Mouse (Mus musculus) CH12.LX (cell line): ENCODE results near the gene Clint1. TPM values are rescaled to one million over a fixed set of nuclear protein-coding genes. Genes with fewer than 3 reads are reported as not detected.

Experiments
- DNase-seq: peaks from one replicate; pipeline ENCODE4 v3.0.0-alpha.2; 2013; ENCODE audit errors: extremely low read depth
- H3K27ac ChIP-seq: 2 replicates; pipeline ENCODE4 v1.5.1; 2012; ENCODE audit warnings: low read depth, mild to moderate bottlenecking, control low read depth, moderate library complexity; ENCODE audit not compliant: insufficient read depth
- H3K27me3 ChIP-seq: replicated peaks from 2 replicates; pipeline ENCODE3; 2012; ENCODE audit warnings: inconsistent platforms
- H3K36me3 ChIP-seq, 2 experiments: replicated peaks in 1 of 2; 2 replicates each; pipeline versions ENCODE3 to v1.6.1; 2012; ENCODE audit warnings: inconsistent platforms in 1 of 2, low read length in 1 of 2, mild to moderate bottlenecking in 1 of 2, mixed read lengths in 1 of 2, moderate library complexity in 1 of 2; ENCODE audit not compliant: control insufficient read depth in 1 of 2, insufficient read depth in 1 of 2
- H3K4me1 ChIP-seq, 2 experiments: 2 replicates each; pipeline ENCODE4 v1.6.1; 2012; ENCODE audit warnings: inconsistent platforms in 1 of 2, moderate library complexity in 1 of 2; ENCODE audit not compliant: insufficient read depth in 2 of 2, control insufficient read depth in 1 of 2
- H3K4me2 ChIP-seq: 2 replicates; pipeline ENCODE4 v1.6.1; 2012; ENCODE audit warnings: low read depth, mild to moderate bottlenecking, control low read depth; ENCODE audit not compliant: poor library complexity, insufficient read depth, severe bottlenecking
- H3K4me3 ChIP-seq, 3 experiments: fragments of 150-350 bp in 1 of 3; sonication (generic) in 1 of 3; replicated peaks in 1 of 3; 2 replicates each; pipeline versions ENCODE3 to v1.5.1; 2011 to 2012; ENCODE audit warnings: low read depth in 2 of 3, low read length in 2 of 3, mild to moderate bottlenecking in 2 of 3, moderate library complexity in 2 of 3, control low read depth in 1 of 3, improper control_type of control experiment in 1 of 3, inconsistent platforms in 1 of 3, mixed read lengths in 1 of 3; ENCODE audit not compliant: poor library complexity in 1 of 3
- H3K79me2 ChIP-seq: replicated peaks from 2 replicates; pipeline ENCODE4 v1.6.1; 2012; ENCODE audit warnings: mild to moderate bottlenecking, moderate library complexity; ENCODE audit not compliant: control insufficient read depth, poor library complexity, insufficient read depth, severe bottlenecking; ENCODE audit errors: extremely low read depth
- H3K9ac ChIP-seq: 2 replicates; pipeline ENCODE4 v1.6.1; 2012; ENCODE audit warnings: low read depth, mild to moderate bottlenecking, control low read depth, moderate library complexity; ENCODE audit not compliant: insufficient read depth
- H3K9me3 ChIP-seq: replicated peaks from 2 replicates; pipeline ENCODE3; 2012; ENCODE audit warnings: low read length, inconsistent platforms, mixed read lengths
- CHD1 ChIP-seq: IDR thresholded peaks from 2 replicates; pipeline ENCODE4 v1.6.1; 2012; ENCODE audit warnings: low read depth, low read length, improper control_type of control experiment, inconsistent platforms
- GABPA ChIP-seq: IDR thresholded peaks from 2 replicates; pipeline ENCODE4 v1.6.1; 2012; ENCODE audit warnings: low read depth, low read length, improper control_type of control experiment, inconsistent platforms; ENCODE audit not compliant: insufficient replicate concordance
- JUN ChIP-seq: IDR thresholded peaks from 2 replicates; pipeline ENCODE4 v1.6.1; 2011; ENCODE audit warnings: low read depth, mild to moderate bottlenecking, low read length, improper control_type of control experiment, moderate library complexity; ENCODE audit not compliant: insufficient read depth
- MAX ChIP-seq: IDR thresholded peaks from 2 replicates; pipeline ENCODE4 v1.6.1; 2011; ENCODE audit warnings: low read length, improper control_type of control experiment
- MEF2A ChIP-seq: IDR thresholded peaks from 2 replicates; pipeline ENCODE4 v1.6.1; 2014; ENCODE audit warnings: low read depth, mild to moderate bottlenecking, inconsistent platforms, low read length, improper control_type of control experiment, borderline replicate concordance
- MXI1 ChIP-seq: IDR thresholded peaks from 2 replicates; pipeline ENCODE4 v1.6.1; 2011; ENCODE audit warnings: mild to moderate bottlenecking, low read depth, low read length, improper control_type of control experiment
- NELFE ChIP-seq: IDR thresholded peaks from 2 replicates; pipeline ENCODE4 v1.6.1; 2011; ENCODE audit warnings: low read depth, low read length, improper control_type of control experiment
- NRF1 ChIP-seq: IDR thresholded peaks from 2 replicates; pipeline ENCODE4 v1.6.1; 2014; ENCODE audit warnings: low read depth, mild to moderate bottlenecking, inconsistent platforms, low read length, improper control_type of control experiment, moderate library complexity
- POLR2AphosphoS2 ChIP-seq: IDR thresholded peaks from 2 replicates; pipeline ENCODE4 v1.6.1; 2011; ENCODE audit warnings: low read depth, low read length, improper control_type of control experiment
- SIN3A ChIP-seq: IDR thresholded peaks from 2 replicates; pipeline ENCODE4 v1.6.1; 2012; ENCODE audit warnings: low read length, improper control_type of control experiment, inconsistent platforms
- TCF12 ChIP-seq: IDR thresholded peaks from 2 replicates; pipeline ENCODE4 v1.6.1; 2014; ENCODE audit warnings: low read depth, mild to moderate bottlenecking, inconsistent platforms, low read length, improper control_type of control experiment
- UBTF ChIP-seq: IDR thresholded peaks from 2 replicates; pipeline ENCODE4 v1.6.1; 2012; ENCODE audit warnings: low read depth, mild to moderate bottlenecking, inconsistent platforms, low read length, improper control_type of control experiment, moderate library complexity
- USF1 ChIP-seq: IDR thresholded peaks from 2 replicates; pipeline ENCODE4 v1.6.1; 2014; ENCODE audit warnings: low read depth, mild to moderate bottlenecking, inconsistent platforms, low read length, improper control_type of control experiment
- USF2 ChIP-seq: conservative IDR thresholded peaks from 2 replicates; pipeline ENCODE4 v1.6.1; 2011; ENCODE audit warnings: low read depth, low read length, improper control_type of control experiment
- ZMIZ1 ChIP-seq: IDR thresholded peaks from 2 replicates; pipeline ENCODE4 v1.6.1; 2012; ENCODE audit warnings: low read depth, mild to moderate bottlenecking, inconsistent platforms, low read length, improper control_type of control experiment
- ZNF384 ChIP-seq: IDR thresholded peaks from 2 replicates; pipeline ENCODE4 v1.6.1; 2012; ENCODE audit warnings: low read depth, low read length, improper control_type of control experiment, inconsistent platforms
- dilution Hi-C: fragments of 300-500 bp; cut with MboI; formaldehyde crosslinking; loops from 2 replicates; pipeline ENCODE4 v1.14.3; 2020; ENCODE audit warnings: low sequenced_read_pairs; ENCODE audit not compliant: extremely low pct_unique_long_range_greater_than_20kb, extremely low pct_ligation_motif_present
- in situ Hi-C: fragments of 300-500 bp; cut with MboI; formaldehyde crosslinking; loops from 3 replicates; pipeline ENCODE4 v1.14.3; 2019; ENCODE audit warnings: low sequenced_read_pairs, low pct_ligation_motif_present, low pct_unique_long_range_greater_than_20kb, mixed read lengths
- polyA plus RNA-seq: library from polyadenylated mRNA; unstranded; fragments of >175 nt; gene quantifications from 2 replicates; pipeline ENCODE4 v1.2.1, GENCODE M21; 2012; ENCODE audit warnings: low read depth; ENCODE audit not compliant: insufficient read length
- total RNA-seq, 2 experiments: library from RNA; depleted of rRNA; stranded (reverse); fragments of 300-350 nt in 1 of 2; fragments of >200 nt in 1 of 2; gene quantifications; 2 replicates each; pipeline ENCODE4 v1.2.3; 2012 to 2014

Gene Clint1
- total and polyA plus RNA-seq, 3 experiments, result 54.1 to 137 (median 98.5) TPM

DNA sequence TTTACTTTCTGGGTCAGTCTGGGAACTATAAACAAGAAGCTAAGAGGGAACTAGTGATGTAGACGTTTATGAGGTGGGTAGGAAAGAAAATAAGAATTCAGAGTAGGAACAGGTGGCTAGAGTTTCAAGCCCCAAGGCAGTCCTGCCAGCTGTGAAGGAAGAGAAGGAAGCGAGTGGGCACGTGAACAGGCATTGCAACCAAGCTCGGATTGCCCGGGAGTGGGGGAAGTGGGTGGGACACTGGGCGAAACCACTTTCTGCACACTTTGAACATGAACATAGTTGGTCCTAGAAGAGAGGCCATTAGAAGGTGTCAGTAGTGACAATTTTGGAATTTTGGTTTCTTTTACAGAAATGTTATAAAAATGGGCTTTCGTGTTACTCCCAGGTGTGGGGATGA lies 4.3 kb upstream of the Clint1 start:
- DNase-seq, result no peak
- no peaks in the 10 kb centered on the region for H3K36me3 ChIP-seq
- no peaks in the 10 kb centered on the region for H3K27me3 ChIP-seq
- dilution Hi-C loops, result no loop called here
- no peak overlapping the region for H3K9ac ChIP-seq
- no peak overlapping the region for H3K4me3 ChIP-seq
- H3K4me2 ChIP-seq, result peak overlapping the region; percentile 6
- H3K4me1 ChIP-seq, result peaks cover 3 to 21% of the 10 kb centered on the region in 2 experiments
- peaks cover 4% of the 10 kb centered on the region for H3K9me3 ChIP-seq
- peaks cover 3% of the 10 kb centered on the region; the same call in 1 of the 2 replicates for H3K79me2 ChIP-seq
- no peak overlapping the region for H3K27ac ChIP-seq
- TF ChIP-seq TCF12, result no peak
- TF ChIP-seq CHD1, result no peak
- TF ChIP-seq GABPA, result no peak
- TF ChIP-seq NRF1, result no peak
- TF ChIP-seq MEF2A, result no peak
- 0 out of 2 replicates have a peak, but pooled peaks have one; percentile 24 for TF ChIP-seq MXI1
- TF ChIP-seq USF1, result no peak
- no peak for TF ChIP-seq UBTF
- no peak for TF ChIP-seq MAX
- TF ChIP-seq NELFE, result no peak
- TF ChIP-seq SIN3A, result 0 out of 2 replicates have a peak, but pooled peaks have one; percentile 30
- in situ Hi-C loops, result no loop called here

GRCm38 (mm10) chr11:45848253-45848652 lies 3.6 kb upstream of the Clint1 start:
- Histone ChIP-seq H3K36me3 (peaks cover 0 to 2% of the 10 kb centered on the region in 2 experiments), H3K27me3 (no peaks in the 10 kb centered on the region)
- no peak for TF ChIP-seq ZMIZ1
- no peak for TF ChIP-seq POLR2AphosphoS2
- TF ChIP-seq JUN, result no peak
- peak; percentile 71; the same call in 1 of the 2 replicates for TF ChIP-seq ZNF384
- no peak for TF ChIP-seq USF2
- TF ChIP-seq, all 38 proteins: peak for 1
- Histone ChIP-seq H3K27ac (no peak overlapping the region), H3K4me2 (no peak overlapping the region), H3K9ac (no peak overlapping the region), H3K9me3 (no peaks in the 10 kb centered on the region), H3K4me3 (no peak overlapping the region), H3K4me1 (peaks cover 3 to 24% of the 10 kb centered on the region in 2 experiments), H3K79me2 (peaks cover 9% of the 10 kb centered on the region)
- in situ Hi-C loops (no loop called here), dilution Hi-C loops (no loop called here)
- no peak for DNase-seq
